Mouse (Mus musculus) midbrain, embryonic 10.5 days (tissue): ENCODE measurements at regions not wholly inside any gene's neighbourhood (a gene's known extent, or its start where the extent isn't known, plus 50 kb on each side); places are given as distances from the start of the nearest gene placed in this dataset.

ENCODE experiments used
- DNase-seq: peaks from one replicate; pipeline ENCODE4 v3.0.0-alpha.2; 2017; ENCODE audit warnings: low spot score
- H3K27ac ChIP-seq: fragments of 300-500 bp; sonication (generic); replicated peaks from 2 replicates; pipeline ENCODE4 v1.5.1; 2016; ENCODE audit warnings: mild to moderate bottlenecking
- H3K27me3 ChIP-seq: fragments of 300-500 bp; sonication (generic); 2 replicates; pipeline ENCODE4 v1.6.1; 2016; ENCODE audit warnings: low read depth, mild to moderate bottlenecking; ENCODE audit not compliant: poor library complexity, severe bottlenecking
- H3K36me3 ChIP-seq: fragments of 300-500 bp; sonication (generic); 2 replicates; pipeline ENCODE4 v1.6.1; 2016; ENCODE audit warnings: mild to moderate bottlenecking, moderate library complexity
- H3K4me1 ChIP-seq: fragments of 300-500 bp; sonication (generic); 2 replicates; pipeline ENCODE4 v1.6.1; 2016
- H3K4me3 ChIP-seq: fragments of 300-500 bp; sonication (generic); 2 replicates; pipeline ENCODE4 v1.5.1; 2016; ENCODE audit warnings: mild to moderate bottlenecking, moderate library complexity
- H3K9me3 ChIP-seq: fragments of 300-500 bp; sonication (generic); replicated peaks from 2 replicates; pipeline ENCODE4 v1.6.1; 2016; ENCODE audit warnings: mild to moderate bottlenecking
- WGBS: fragments of 180-500 bp; shearing (Covaris S2); methylation state at CpG from one replicate; pipeline ENCODE4 v1.1.7; 2016; 5-methylcytosine and 5-hydroxymethylcytosine counted together

DNA sequence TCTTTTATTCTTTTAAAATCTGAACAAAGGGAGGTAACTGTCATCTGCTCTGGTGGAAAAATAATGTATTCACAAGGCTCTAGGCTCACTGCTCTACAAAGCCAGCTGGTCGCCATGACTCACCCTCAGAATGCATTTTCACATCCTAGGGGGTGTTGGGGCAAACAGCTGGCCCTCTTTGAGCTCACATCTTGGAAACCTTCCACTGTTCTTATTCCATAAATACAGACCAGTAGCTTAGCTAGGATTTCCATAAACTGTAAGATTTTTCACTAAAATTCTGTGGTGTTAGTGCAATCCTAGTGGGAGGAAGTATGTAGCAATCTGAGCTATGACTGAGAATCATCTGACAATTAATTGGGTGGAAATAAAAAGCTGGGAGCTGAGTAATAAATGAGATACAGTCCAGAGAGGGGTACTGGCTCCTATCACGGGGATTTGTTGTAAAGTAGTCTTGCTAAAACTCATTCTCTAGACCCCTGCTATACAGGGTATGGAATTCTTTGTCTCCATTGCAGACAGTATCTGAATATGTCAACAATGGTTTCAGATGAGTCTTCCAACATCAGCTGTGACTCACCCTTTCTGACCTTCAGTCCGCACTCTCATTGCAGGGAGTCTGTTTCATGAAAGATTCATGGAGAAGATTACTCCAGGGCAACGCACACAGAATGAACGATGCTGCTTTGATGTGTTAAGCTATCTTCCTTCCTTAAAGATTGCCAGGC, 67.2 kb upstream of the Vav3 start:
- Histone ChIP-seq H3K36me3 (no peaks in the 10 kb centered on the region), H3K4me1 (peaks cover 12% of the 10 kb centered on the region), H3K27me3 (no peaks in the 10 kb centered on the region), H3K27ac (peak overlapping the region; percentile 74), H3K9me3 (no peaks in the 10 kb centered on the region), H3K4me3 (no peak overlapping the region)
- no peak for DNase-seq
- WGBS = 47% methylated on average over 5 of the region's 5 CpGs

DNA sequence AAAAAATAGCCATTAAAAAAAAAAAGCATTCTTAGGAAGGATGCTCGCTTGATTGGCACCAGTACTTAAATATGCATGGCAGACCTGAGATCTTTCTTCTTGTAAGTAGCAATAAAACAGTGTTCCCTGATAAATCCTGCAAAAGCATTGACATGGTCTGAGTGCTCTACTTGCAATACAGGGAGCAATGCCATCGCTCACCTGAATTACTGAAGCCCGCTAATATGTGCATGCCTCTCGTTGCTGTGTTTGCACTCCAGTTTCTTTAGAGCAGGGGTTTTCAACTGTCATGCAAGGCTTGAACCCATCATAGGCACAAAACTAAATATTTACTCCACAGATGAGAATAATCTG, 66.7 kb upstream of the Vav3 start:
- peaks cover 12% of the 10 kb centered on the region for H3K4me1 ChIP-seq
- WGBS = 85% methylated on average over 4 of the region's 4 CpGs
- no peak overlapping the region for H3K4me3 ChIP-seq
- no peaks in the 10 kb centered on the region for H3K27me3 ChIP-seq
- no peaks in the 10 kb centered on the region for H3K36me3 ChIP-seq
- no peaks in the 10 kb centered on the region for H3K9me3 ChIP-seq
- DNase-seq = no peak
- H3K27ac ChIP-seq = peak overlapping the region; percentile 74; the same call in 1 of the 2 replicates

DNA sequence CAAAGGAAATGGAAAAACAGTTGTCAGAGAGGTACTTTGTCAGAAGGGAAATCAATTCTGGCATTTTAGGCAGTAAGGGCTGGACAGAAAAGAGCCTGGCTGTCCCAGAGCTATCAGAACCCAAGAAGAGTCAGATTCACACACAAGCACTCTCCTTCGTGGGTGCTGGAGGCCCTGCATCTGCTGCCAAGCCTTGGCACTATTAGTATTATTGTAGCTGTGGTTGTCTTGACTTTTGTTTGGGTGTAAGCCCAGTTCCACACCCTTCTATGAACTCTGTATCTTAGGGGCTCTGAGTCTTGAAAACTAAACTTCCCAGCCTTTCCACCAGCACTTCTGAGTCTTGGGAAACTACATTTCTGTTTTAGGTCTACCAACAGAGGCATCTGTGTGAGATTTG, 61.4 kb upstream of the Vav3 start:
- Histone ChIP-seq H3K4me3 (no peak overlapping the region), H3K9me3 (no peaks in the 10 kb centered on the region), H3K27me3 (no peaks in the 10 kb centered on the region), H3K36me3 (no peaks in the 10 kb centered on the region), H3K4me1 (no peaks in the 10 kb centered on the region), H3K27ac (no peak overlapping the region)
- WGBS = 72% methylated on average over 1 of the region's 1 CpGs
- DNase-seq = no peak

DNA sequence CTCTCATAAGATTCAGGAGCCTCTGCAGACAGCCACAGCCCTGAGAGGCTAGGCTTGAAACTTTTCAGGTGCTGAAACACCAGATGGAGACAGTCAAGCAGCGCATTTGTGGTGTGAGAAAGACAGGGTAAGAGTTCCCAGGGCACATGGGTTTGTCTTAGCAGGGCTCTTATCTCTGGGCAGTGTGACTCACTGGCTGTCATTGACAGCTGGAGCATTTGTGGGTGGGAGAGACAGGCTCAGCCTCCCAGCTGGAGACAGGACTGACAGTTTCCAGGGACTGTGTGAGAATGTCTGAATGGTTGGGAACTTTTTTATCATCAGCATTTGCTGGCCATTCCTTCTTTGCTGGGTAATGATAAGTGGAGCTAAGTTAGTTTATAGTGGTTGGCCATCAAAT, 53.9 kb upstream of the Vav3 start:
- Histone ChIP-seq H3K4me3 (no peak overlapping the region), H3K9me3 (no peaks in the 10 kb centered on the region), H3K4me1 (no peaks in the 10 kb centered on the region), H3K36me3 (no peaks in the 10 kb centered on the region), H3K27ac (no peak overlapping the region), H3K27me3 (no peaks in the 10 kb centered on the region)
- no peak for DNase-seq
- 89% methylated on average over 1 of the region's 1 CpGs for WGBS
